Mouse (Mus musculus) cerebellum, adult 11-12 months (tissue): ENCODE results near the gene Nudt22.

Source experiments
- DNase-seq: peaks from one replicate; pipeline ENCODE4 v3.0.0; 2022

The Nudt22 gene

DNA sequence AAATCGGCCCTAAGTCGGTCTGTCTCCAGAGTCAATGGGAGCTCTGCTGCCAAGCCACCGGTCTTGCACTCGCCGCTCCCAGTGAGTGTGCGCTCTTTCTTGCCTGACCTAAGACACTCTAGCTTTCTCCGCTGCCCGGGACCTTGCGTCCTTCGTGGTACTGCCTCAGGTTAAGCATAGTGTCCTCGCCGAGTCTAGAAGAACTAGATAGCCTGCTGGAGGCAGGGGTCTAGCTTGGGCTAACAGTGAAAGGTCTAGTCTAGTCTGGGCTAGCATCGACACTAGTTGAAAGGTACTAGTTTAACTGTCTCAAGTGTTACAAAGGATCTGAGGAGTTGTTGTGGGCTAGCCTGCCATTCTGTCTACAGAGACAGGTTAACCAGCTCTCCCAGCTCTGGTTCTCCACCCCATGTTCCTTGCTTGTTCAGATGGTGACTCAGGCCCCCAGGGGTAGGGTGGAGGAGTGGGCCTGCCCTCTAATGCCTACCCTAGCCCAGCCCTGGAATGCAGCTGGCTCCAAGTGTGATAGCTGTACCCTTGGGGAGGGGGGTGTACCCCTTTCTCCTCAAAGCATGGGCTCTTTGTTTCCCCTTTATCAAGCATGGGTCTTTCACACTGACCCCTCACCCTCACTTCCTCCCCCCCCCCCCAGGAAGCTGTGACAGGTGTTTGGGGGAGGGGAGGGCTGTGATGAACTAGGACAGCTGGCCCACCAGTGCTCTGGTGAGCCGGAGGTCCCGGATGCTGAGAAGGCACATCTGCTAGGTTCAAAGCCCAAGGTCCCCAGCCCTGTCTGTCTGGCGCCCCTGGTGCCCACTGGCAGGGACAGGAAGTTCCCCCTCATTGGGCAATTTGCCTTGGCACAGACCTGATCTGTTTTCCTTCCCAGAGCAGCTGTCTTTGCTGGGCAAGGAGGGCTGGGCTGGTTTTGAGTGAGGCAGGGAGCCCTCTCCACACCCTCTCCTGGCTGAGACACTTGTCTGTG is 20.1 kb downstream of the Nudt22 start, which contains the start of gene Plcb3:
Plcb3 (minus strand) TSS at position 934 of the 985 bp plus-strand sequence.
- peak; percentile 77 for DNase-seq

DNA sequence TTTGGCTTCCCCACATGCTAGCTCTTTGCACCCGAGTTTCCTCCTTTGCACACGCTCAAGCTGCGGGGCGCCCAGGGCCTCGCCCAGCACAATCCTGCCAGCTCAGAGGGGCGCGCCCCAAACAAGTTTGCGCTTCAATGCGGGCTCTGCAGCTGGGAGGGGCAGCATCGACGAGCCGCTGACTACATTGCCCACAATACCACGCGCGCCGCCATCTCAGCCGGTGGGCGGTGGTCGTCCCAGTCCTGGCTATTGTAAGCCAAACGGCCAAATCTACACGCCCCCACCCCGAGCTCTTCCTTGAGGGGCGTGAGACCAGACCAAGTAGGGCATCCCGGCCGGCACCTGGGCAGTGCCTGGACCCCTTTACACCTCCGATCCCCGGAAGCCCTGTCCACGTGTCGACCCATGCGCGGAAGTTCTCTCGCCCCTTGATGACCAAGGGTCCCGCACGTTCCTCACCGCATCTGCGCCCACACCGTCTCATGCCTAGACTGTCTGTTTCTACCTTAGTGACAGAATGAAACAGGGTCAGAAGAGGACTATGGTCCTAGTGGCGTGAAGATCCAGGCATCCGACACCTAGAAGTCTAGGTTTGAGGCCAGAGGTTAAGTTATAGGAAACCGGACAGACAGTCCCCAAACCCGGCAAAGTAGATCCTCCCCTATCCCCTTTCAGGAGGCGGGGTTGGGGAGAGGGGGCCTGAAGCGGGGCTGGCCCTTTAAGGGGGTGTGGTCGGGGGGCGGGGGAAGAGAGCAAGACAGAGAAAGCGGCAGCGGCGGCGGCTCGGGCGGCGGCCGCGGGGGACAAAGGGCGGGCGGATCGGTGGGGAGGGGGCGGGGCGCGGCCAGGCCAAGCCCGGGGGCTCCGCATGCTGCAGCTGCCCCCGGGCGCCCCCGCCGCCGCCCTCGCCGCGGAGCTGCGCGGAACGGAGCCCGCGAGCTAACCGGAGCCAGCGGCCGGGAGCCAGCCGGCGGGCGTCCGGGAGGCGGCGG is 21.4 kb downstream of the Nudt22 start, which contains the start of gene Ppp1r14b:
Ppp1r14b (plus strand) TSS at position 758 of the 995 bp plus-strand sequence.
- DNase-seq: peak; percentile 68

DNA sequence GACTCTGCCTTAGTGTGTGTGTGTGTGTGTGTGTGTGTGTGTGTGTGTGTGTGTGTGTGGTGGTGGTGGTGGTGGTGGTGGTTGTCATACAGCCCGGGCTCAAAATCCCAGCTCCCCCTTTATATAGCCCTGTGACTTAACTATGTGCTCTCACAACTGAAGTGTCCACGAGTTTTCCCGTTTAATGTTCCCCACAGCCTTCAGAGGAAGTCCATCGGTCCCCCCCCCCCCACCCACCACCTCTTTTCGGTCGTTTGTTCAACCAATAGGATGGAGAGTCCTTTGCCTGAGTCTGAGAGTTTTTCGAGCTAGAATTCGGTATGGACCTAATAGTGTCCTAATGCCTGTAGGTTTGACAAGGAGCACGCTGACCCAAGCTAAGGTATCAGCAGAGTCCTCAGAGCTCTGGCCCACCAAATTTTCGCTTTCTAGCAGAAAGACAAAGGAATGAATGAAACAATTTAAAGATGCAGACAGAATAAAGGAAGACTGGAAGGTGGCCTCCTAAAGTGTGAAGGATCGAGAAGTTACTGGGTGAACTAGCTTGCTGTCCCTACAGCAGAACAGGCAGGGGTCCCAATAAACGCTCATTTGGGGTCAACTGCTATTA is 22.2 kb downstream of the Nudt22 start:
- no peak for DNase-seq

DNA sequence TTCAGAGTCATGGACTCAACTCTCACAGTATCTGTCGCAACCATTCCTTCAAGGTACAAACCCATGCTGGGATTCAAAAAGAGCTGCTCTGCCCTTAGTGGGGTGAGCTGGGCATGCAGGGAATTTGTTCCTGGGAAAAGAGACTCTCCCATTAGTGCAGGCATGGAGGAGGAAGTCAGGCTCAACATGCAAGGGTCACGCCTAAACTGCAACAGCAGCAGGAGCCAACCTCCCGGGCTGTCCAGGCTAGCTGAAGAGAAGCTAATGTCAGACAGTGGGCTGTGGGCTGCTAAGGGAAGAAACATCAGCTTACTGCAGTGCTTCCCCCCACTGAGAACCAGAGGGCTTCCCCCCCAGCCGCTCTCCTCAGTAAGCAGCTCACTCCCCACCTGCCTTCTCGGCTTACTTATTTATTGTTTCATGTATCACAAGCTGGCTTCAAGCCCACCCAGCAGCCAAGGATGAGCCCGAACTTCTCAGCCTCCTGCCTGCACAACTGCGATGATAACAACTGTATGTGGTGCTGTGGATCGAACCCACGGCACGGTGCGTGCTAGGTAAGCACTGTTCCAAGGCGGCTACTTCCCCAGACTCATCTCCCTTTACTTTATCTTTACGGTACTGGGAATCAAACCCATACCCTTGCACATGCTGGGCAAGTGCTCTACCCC is 23.5 kb downstream of the Nudt22 start:
- peak; percentile 38 for DNase-seq

DNA sequence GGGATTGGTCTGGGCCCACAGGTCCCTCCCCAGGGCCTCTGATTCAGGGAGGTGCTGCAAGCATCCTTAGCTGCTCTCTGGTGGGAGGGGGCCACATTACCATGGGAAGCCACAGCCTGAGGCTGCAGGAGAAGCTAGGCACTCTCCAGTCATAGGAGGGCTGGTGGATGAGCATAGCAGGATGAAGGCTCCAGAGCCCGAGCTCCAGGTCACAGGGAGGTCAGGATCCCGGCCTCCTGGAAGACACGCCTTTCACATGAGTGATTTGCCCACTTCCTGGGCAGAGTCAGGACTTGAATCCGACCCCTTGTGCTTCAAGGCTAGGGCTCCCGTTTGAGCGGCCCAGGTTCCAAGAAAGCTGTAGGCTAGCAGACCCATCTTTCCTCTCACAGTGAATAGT is 24.3 kb downstream of the Nudt22 start:
- no peak for DNase-seq

DNA sequence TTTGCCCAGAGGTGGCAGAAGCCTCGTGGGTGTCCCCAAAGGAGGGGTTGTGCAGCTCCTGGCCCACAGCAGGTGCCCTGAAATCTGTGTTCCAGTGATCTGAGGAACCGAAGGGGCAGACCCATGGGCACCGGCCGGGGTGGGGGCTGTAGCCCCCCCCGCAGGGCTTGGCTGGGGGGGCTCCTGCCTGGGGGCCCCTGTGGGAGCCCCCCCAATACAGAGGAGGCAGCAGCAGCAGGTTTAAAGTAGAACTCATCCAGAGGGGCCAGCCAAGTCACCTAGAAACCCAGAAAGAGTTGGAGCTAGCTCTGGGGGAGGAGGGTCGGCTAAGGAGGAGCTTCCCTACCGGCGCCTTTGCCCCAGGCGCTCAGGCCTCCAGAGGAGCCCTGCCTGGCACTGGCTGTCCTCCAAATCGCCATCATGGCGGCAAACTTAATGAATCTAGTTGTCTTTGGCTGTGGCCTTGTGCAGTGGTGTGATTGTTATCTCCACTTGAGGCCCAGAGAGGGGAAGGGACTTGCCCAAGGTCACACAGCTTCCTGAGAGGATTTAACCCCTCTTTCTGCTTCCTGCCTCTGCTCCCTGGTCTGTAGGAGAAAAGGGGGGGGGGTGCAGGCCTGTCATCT is 25.3 kb downstream of the Nudt22 start:
- DNase-seq: peak; percentile 47

DNA sequence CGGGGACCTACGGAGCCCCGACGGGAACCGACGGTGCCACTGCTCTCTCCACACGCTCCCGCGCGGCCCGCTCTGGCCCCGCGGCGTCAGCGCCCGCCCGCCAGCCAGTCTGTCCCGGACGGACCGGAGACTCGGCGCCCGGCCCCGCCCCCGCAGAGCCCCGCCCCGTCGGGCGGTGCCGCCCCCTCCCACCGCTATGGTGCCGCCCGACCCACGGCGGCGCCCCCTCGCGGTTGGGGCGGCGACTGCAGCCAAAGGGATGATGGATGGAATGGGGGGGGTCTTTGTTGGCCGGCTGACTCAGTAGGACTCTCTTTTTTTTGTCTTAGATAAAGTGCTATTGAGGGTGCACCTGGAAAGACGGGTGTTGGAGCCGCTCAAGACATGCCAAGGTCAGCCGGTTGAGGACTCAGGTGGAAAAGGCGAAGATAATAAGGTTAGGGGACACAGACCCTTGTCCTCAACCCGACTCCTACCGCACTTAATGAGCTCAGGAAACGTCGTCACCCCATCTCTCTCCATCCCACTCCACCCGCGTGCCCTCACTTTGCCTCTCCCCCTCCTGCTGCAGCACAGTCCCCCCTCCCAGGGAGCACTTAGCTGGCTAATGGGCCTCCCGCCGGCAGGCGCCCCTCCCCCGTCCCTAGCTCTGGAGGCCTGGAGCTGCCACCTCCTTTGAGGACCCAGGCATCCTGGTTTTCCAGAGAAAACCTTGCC is 26.1 kb downstream of the Nudt22 start:
- no peak for DNase-seq

DNA sequence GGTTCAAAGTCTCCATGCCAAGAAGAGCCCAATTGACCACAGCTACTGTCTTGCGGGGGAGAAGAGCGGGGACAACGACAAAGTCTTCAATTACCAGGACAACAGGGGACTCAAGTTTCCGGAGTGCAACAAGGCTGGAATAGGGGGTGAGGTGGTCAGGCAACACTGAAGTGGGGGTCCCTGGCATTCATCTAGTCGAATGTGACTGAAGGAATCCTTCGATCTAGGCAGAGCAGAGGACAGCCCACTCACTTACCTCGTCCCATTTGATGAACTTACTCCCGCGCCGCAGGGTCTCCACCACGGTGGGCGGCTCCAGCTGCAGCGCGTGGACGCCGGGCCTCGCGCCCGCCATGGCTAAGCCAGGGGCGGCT is 26.6 kb downstream of the Nudt22 start:
- no peak for DNase-seq

DNA sequence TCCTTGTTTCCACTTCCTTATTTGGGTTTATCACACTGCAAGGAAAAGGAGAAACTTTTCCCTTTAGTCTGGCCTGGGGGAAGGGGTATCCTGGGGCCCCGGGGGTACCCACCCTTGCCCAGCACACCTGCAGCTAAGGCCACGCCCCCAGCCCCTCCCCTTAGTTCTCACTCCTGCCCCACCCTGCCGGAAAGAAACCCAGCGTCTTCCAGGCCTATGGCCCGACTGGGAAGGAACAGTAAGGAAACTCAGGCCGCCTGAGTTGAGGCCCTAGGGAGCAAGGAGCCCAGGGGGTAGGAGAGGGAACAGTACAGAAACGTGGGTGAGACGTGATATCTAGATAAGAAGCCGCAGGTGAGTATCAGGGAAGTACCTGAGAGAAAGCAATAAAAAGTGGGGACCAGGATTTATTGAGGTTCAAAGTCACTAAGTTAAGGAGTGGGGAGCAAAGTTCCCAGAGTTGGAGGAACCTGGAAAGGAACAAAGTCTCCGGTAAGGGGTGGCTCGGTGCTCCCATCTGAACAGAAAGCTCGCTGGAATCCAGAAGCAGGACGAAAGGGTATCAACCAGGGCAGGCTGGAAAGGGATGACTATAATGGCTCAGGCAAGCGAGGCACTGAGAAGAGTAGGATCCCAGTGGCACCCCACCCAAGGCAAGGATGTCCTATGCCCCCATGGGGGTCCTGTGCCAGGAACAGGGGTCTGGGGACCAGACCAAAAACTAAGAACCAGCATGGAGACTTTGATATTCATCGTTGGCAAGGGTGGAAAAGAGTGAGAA is 27.2 kb downstream of the Nudt22 start:
- DNase-seq: no peak

DNA sequence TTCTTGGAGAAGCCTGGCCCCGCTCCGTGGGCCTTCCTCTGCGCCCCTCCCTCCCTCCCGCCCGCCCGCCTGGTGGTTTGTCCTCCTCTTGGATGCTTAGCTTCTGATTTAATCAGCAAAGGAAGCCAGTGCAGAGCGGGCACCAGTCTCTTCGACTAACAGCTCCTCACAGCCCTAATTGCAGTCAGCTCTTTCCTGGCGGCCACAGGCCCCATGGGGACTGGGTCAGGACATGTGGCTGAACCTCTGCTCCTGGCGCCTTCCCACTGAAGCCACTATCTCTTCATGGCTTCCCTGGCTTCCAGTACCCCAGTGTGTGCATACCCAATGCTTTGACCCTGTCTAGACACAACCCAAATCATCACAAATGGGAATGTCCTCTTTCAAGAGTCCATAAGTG is 39.5 kb downstream of the Nudt22 start:
- DNase-seq: no peak

DNA sequence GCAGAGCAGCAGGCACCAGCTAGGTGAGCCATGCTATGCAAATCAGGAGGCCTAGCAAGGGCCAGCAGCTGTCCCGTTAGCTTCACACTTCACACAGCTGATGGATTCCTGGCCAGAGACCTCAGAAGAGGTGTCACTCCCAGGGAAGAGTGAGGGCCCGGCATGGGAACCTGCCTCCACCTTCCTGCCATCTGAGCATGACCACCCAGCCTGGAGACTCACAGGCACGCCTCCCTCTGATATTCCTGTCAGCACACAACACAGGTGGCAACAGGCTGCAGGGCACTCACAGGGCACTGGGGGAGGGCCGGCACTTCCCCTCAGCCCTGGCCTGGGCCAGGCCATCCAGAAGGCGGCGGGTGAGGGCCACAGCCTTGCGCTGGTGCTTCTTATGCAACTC is 40.5 kb downstream of the Nudt22 start:
- peak; percentile 42 for DNase-seq

DNA sequence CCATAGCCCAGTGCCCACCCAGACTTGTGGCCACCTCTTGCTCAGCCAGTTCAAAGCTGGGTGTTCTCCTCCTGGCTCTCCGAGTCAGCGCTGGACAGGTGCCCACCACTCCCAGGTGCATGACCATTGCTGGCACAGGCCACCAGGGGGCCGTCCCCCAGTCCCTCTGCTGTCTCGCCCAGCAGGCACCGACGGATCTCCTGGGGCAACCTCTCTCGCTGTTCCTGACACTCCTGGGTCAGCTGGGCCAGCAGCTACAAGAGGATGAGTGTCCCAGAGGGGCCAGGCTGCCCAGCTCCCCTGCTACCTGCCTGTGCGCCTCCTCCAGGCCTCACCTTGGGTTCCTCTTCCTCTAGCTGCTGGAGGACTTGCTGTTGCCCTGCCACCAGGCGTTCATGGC is 41.9 kb downstream of the Nudt22 start:
- DNase-seq: peak; percentile 72

DNA sequence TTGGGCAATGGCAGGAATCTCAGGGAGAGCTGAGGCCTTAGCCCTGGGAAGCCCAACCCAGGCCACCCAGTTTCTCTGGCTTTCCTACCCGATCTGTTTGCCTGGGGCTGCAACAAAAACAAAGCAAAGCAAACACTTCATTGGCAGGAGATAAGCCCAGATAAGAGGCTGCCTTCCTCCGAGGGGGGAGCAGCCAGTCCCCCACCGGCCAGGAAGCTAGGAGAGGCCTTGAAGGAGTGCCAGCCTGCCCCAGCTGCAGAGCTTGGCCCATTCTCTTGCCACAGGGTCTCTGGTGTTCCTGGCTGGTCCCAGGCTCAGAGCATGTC is 43.2 kb downstream of the Nudt22 start:
- peak; percentile 65 for DNase-seq

DNA sequence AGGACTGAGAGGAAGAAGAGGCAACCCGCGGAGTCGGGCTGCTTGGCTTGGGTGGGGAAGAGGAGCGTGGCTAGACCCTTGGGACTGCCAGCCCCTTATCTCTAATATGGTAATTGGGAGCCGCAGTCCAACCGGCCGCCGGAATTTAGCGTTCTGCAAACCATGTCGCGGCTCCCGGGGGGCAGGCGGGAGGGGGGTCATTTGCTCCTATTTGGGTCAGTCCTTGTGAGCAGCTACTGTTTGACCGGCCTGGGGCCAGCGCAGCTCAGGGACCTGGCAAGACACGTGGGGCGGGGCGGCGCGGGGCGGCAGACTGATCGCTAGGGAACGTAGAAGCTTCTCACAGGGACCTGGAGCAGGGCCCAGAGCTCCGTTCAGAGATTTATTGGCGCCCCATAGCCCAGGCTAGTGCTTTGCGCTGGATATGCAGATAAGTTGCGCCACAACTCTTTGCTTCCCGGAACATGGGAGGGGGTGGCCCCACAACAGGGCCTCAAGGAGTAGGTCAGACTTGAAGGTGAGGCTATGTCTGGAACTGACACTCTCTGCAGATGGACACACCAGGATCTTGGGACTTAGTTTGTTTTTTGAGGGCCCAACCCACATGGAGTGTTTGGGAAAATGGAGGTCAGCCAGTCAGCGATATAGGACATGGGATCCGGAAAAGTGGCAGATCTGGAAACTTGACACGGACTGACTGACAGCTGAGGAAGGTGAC is 43.8 kb downstream of the Nudt22 start:
- peak; percentile 89 for DNase-seq

DNA sequence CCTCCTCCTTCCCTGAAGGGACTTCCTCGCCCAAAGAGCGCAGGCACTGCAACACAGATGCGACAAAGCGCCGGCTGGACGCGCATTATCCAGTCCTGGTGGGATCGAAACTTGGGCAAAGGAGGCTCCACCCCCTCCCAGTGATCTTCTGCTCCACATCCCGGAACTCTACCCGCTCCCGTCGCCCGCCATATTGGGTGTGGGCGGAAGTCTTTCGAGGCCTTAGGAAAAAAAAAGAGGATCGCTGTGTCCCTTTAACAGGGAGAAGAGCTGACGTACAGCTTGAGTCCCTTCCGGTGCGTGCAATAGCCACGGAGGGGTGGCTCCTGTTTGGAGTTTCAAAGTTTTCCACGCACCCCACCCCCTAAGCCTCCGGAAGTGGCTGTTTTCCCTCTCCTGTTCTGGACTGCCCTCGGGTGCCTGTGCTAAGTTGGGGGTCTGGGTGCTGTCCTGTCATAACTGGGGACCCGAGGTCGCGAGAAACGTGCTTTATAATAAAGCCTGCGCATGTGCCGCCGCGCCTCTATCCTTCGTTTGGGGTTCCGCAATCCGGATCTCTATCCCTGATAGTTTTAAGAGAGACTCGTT is 44.4 kb downstream of the Nudt22 start:
- peak; percentile 94 for DNase-seq

DNA sequence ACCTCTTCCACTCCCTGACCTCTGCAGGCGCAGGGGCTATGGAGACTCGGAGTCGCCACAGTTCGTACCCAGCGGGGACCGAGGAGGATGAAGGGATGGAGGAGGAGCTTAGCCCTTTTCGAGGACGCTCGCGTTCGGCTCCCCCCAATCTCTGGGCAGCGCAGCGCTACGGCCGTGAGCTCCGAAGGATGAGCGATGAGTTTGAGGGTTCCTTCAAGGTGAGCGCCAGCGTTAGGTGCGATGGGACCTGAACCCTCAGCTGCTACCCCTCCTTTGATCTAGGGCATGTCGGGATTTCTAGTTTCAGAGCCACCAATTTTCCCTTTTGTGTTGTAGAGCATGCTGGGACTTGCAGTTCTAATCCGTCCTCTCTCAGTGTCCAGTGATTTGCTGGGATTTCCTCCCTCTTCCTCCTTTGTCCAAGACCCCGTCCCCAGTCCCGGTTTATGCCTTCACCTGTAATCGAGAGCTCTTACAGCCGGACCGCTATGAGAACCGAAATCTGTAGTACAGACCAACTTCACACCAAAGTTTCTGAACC is 45.2 kb downstream of the Nudt22 start:
- peak; percentile 72 for DNase-seq

DNA sequence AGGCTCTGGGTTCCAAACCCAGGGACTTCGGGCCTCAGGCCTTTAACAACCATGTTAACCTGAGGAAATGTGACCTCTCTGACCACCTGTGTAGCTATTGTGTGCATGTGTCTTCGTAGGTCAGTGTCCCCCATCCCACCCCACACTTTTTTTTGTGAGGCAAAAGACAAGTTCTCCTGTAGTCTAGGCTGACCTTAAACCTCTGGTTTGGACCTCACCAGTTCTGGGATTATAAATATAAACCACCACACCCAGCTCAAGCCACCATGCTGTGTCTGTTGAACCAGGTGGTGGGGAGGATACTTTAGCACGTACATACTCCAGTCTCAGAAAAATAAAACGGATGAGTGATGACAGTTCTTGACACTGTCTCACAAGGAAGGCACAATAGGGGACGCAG is 46.0 kb downstream of the Nudt22 start:
- peak; percentile 35 for DNase-seq

DNA sequence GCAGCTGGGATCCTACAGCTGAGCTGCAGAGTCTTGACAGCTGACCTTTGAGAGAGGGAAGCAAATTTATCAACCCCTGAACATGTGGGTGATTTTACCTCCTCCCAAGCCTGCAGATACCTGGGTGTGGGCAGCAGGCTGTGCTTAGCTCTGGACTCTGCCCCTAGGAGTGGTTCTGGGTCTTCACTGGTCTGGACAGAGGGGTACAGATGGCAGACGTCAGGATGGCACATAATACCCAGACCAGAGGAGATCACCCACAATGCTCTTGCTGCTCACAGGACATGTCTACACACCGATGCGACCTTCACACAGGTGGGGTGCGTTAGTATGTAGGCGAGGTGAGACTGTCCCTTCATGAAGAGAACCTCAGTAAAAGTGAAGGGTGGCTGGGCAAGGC is 46.4 kb downstream of the Nudt22 start:
- peak; percentile 46 for DNase-seq

DNA sequence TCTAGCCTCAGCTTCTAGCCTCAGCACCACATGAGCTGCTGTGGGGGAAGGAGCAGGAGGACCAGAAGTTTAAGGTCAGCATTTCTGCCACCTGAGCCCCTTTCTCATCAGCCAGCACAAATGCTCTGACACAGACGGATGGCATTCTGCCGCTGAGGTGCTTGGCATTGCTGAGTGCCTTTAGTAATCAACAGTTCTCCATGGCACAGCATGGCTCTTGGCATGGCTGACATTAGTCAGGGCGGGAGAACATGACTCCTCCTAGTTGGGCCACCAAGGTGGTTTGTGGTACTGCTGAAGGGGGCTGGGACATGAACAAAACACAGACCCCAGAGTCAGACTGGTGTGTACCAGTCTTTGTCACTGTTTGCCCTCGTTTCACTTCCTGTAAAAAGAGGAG is 47.7 kb downstream of the Nudt22 start:
- DNase-seq: peak; percentile 88
